Mouse (Mus musculus): Measurements from ENCODE around the gene Rexo1. TPM values are rescaled to one million over a fixed set of nuclear protein-coding genes. Genes with fewer than 3 reads are reported as not detected.

Rexo1 gene
- total RNA-seq, 2 experiments from 2014 or later: 44.8 to 48.1 TPM

GRCm38 (mm10) chr10:80585581-80585980, 24.2 kb upstream of the Rexo1 start:
- no peak for DNase-seq (ENCODE audit: low spot score in 2 of 2)

- DNase-seq (ENCODE audit: low spot score in 2 of 2): no peak
Observed at GRCm38 (mm10) chr10:80584642-80585552, 23.5 kb upstream of the Rexo1 start.

- no peak for DNase-seq (ENCODE audit: low spot score in 2 of 2)
Observed at GRCm38 (mm10) chr10:80584045-80584488, 22.7 kb upstream of the Rexo1 start.

- no peak for DNase-seq (ENCODE audit: low spot score in 2 of 2)
Observed at GRCm38 (mm10) chr10:80583047-80583446, 21.7 kb upstream of the Rexo1 start.

GRCm38 (mm10) chr10:80578911-80579310, 17.6 kb upstream of the Rexo1 start:
- DNase-seq (ENCODE audit: low spot score in 2 of 2): peak in 1 of 2 experiments; percentile 65

GRCm38 (mm10) chr10:80578131-80578750, 16.9 kb upstream of the Rexo1 start:
- peak in 1 of 2 experiments; percentile 74 for DNase-seq (ENCODE audit: low spot score in 2 of 2)

GRCm38 (mm10) chr10:80577195-80578130, 16.1 kb upstream of the Rexo1 start, which contains the start of gene Klf16:
Gene Klf16 (minus strand): TSS chr10:80577321.
- DNase-seq (ENCODE audit: low spot score in 2 of 2): peak; percentile 95 to 97

- DNase-seq (ENCODE audit: low spot score in 2 of 2): peak in 1 of 2 experiments; percentile 66
Observed at GRCm38 (mm10) chr10:80576351-80577194, 15.2 kb upstream of the Rexo1 start.

- DNase-seq (ENCODE audit: low spot score in 2 of 2): no peak
Observed at GRCm38 (mm10) chr10:80575925-80576324, 14.6 kb upstream of the Rexo1 start.

- DNase-seq (ENCODE audit: low spot score in 2 of 2): no peak
Observed at GRCm38 (mm10) chr10:80574896-80575295, 13.5 kb upstream of the Rexo1 start.

GRCm38 (mm10) chr10:80573944-80574343, 12.6 kb upstream of the Rexo1 start:
- peak in 1 of 2 experiments; percentile 76 for DNase-seq (ENCODE audit: low spot score in 2 of 2)

- no peak for DNase-seq (ENCODE audit: low spot score in 2 of 2)
Observed at GRCm38 (mm10) chr10:80572477-80572876, 11.1 kb upstream of the Rexo1 start.

- DNase-seq (ENCODE audit: low spot score in 2 of 2): no peak
Observed at GRCm38 (mm10) chr10:80570871-80571836, 9.8 kb upstream of the Rexo1 start.

- no peak for DNase-seq (ENCODE audit: low spot score in 2 of 2)
Observed at GRCm38 (mm10) chr10:80570419-80570818, 9.1 kb upstream of the Rexo1 start.

- no peak for DNase-seq (ENCODE audit: low spot score in 2 of 2)
Observed at GRCm38 (mm10) chr10:80569664-80570066, 8.3 kb upstream of the Rexo1 start.

GRCm38 (mm10) chr10:80568876-80569275, 7.5 kb upstream of the Rexo1 start:
- no peak for DNase-seq (ENCODE audit: low spot score in 2 of 2)

GRCm38 (mm10) chr10:80566375-80567092, 5.2 kb upstream of the Rexo1 start:
- DNase-seq (ENCODE audit: low spot score in 2 of 2): peak; percentile 78 to 93

GRCm38 (mm10) chr10:80560621-80561020, 739 bp downstream of the Rexo1 start:
- DNase-seq (ENCODE audit: low spot score in 2 of 2): no peak

Data from layer of hippocampus, adult 18-20 months (tissue).